Comparison of ENCODE assay signal across 17 mouse cellular contexts in the genomic region with DNA sequence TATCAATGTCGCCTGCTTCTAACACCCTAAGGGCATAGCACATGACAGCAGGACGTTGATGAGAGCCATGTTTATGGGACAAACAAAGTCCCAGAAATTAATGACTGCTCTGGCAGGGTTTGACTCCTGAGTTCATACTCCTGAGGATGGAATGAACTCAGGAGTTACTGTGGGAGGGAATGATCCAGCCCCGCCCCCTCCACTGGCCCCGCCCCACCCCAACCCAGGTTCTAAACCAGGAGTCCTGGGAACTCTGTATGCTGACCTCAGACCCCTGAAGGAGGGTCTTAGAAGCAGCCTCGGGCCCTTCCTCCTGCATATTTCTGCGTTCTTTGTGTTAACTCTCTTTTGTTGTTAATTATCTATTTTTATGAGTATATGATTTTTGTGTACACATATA. TPM values are rescaled to one million over a fixed set of nuclear protein-coding genes. Genes with fewer than 3 reads are reported as not detected.
DNase-seq lines count a peak whose midpoint lies in the region; ATAC-seq and TF ChIP-seq lines count a peak whose summit lies in the region.
"Had no signal": no experiment of that assay in that cellular context is flagged by ENCODE, and none has a peak within 500 bp of the region (broad histone marks: within the 10 kb centered on the region; RNA-seq: fewer than 3 reads in every experiment).

No protein-coding gene starts in this region.

- WGBS in stomach, postnatal 0 days, result 70% methylated on average over 6 of the region's 6 CpGs

- no peak overlapping the region for H3K27ac ChIP-seq in stomach, postnatal 0 days (replicated peaks)
- H3K27ac ChIP-seq: forebrain, embryonic 15.5 days; heart, adult 2 months; hindbrain, embryonic 15.5 days had no signal

- ATAC-seq in stomach, postnatal 0 days (ENCODE audit: low FRiP score, low TSS enrichment), result no peak
- ATAC-seq: forebrain, embryonic 15.5 days; Patski had no signal

- peak; percentile 31 for DNase-seq in cerebellum, adult 9-11 months
- DNase-seq in cerebellum, postnatal 10 days, result no peak
- peak; percentile 7 for DNase-seq in kidney, postnatal 10 days
- DNase-seq in kidney, adult 8-10 months, result no peak
- peak; percentile 58 for DNase-seq in R1 (ENCODE audit: low read depth, low spot score)
- peak; percentile 20 for DNase-seq in stomach, postnatal 0 days (ENCODE audit: low spot score)
- DNase-seq: adrenal gland, postnatal 10 days; cerebellum, adult 11-12 months; cerebellum, postnatal 14 days; gastrocnemius, postnatal 10 days; heart, postnatal 36 days had no signal

- no peak overlapping the region for H3K4me2 ChIP-seq in stomach, postnatal 0 days (replicated peaks; ENCODE audit: low read depth)
- H3K4me2 ChIP-seq: embryonic facial prominence, embryonic 12.5 days; forebrain, embryonic 15.5 days; heart, embryonic 13.5 days; hindbrain, embryonic 15.5 days had no signal

- peaks cover 7% of the 10 kb centered on the region; the same call in 1 of the 2 replicates for H3K36me3 ChIP-seq in stomach, postnatal 0 days (ENCODE audit: control insufficient read depth, insufficient read depth, low read length)
- H3K36me3 ChIP-seq: forebrain, embryonic 15.5 days had no signal

- no peak overlapping the region for H3K9ac ChIP-seq in stomach, postnatal 0 days (ENCODE audit: low read length)
- H3K9ac ChIP-seq: embryonic facial prominence, embryonic 12.5 days; forebrain, embryonic 15.5 days; hindbrain, embryonic 15.5 days had no signal

- H3K9me3 ChIP-seq in stomach, postnatal 0 days (ENCODE audit: control insufficient read depth, low read length), result no peaks in the 10 kb centered on the region
- H3K9me3 ChIP-seq: embryonic facial prominence, embryonic 12.5 days; forebrain, embryonic 15.5 days; heart, embryonic 13.5 days; hindbrain, embryonic 15.5 days had no signal

- H3K27me3 ChIP-seq in stomach, postnatal 0 days (ENCODE audit: control insufficient read depth, insufficient read depth, low read length), result no peaks in the 10 kb centered on the region
- H3K27me3 ChIP-seq: embryonic facial prominence, embryonic 12.5 days; forebrain, embryonic 15.5 days; heart, embryonic 13.5 days; hindbrain, embryonic 15.5 days; Patski had no signal

- H3K4me3 ChIP-seq in stomach, postnatal 0 days (ENCODE audit: low read depth, low read length), result no peak overlapping the region
- H3K4me3 ChIP-seq: embryonic facial prominence, embryonic 12.5 days; forebrain, embryonic 15.5 days; heart, adult 2 months; heart, embryonic 13.5 days; hindbrain, embryonic 15.5 days had no signal

- no peak for TF ChIP-seq CTCF in stomach, postnatal 0 days (IDR thresholded peaks at IDR 0.05; ENCODE audit: low read depth)

- H3K4me1 ChIP-seq in stomach, postnatal 0 days (replicated peaks; ENCODE audit: control insufficient read depth, insufficient read depth), result peaks cover 7% of the 10 kb centered on the region; the same call in 1 of the 2 replicates

- no peak for TF ChIP-seq EP300 in stomach, postnatal 0 days (optimal IDR thresholded peaks at IDR 0.05)

RNA-seq across cellular contexts. Expression of a gene that starts 2.7 kb away (rescaled TPM):
- polyA plus RNA-seq in stomach, postnatal 0 days (2015; fragmentation: Nextera tagmentation; extraction: Ambion mirVana), result 43.0 and 53.7 TPM in 2 replicates

RNA-seq across cellular contexts. Expression of a gene that starts 9.4 kb away (rescaled TPM):
- polyA plus RNA-seq in stomach, postnatal 0 days (2015; fragmentation: Nextera tagmentation; extraction: Ambion mirVana), result 7.7 and 13.1 TPM in 2 replicates

RNA-seq across cellular contexts. Expression of a gene that starts 15.0 kb away (rescaled TPM):
- 28.4 and 30.8 TPM in 2 replicates for polyA plus RNA-seq in stomach, postnatal 0 days (2015; fragmentation: Nextera tagmentation; extraction: Ambion mirVana)

RNA-seq across cellular contexts. Expression of a gene that starts 26.1 kb away (rescaled TPM):
- 14.6 and 16.7 TPM in 2 replicates for polyA plus RNA-seq in stomach, postnatal 0 days (2015; fragmentation: Nextera tagmentation; extraction: Ambion mirVana)

RNA-seq across cellular contexts. Expression of a gene that starts 34.6 kb away (rescaled TPM):
- polyA plus RNA-seq in stomach, postnatal 0 days (2015; fragmentation: Nextera tagmentation; extraction: Ambion mirVana), result 0.29 and 0.41 TPM in 2 replicates

Comparison
In these comparisons a context has a peak if more than half of its experiments do, and no peak if none do; other contexts are left out.
1. DNase-seq: peak in cerebellum, adult 9-11 months (single experiment), kidney, postnatal 10 days (single experiment), R1 (single experiment) and stomach, postnatal 0 days (single experiment); none in cerebellum, postnatal 10 days (0 of 2) and kidney, adult 8-10 months (0 of 2).